Mouse (Mus musculus) midbrain, embryonic 15.5 days (tissue): ENCODE data around the gene Srsf3. TPM values are rescaled to one million over a fixed set of nuclear protein-coding genes. Genes with fewer than 3 reads are reported as not detected.
A peak's percentile ranks its signal among the peaks of the same experiment; 100 is the strongest.

ENCODE experiments used
- ATAC-seq: fragments of 200-750 bp; cut with Nextera tagmentation; replicated peaks from 2 replicates; pipeline ENCODE4 v1.8.0; 2017; ENCODE audit warnings: moderate TSS enrichment
- H3K27ac ChIP-seq: fragments of 300-500 bp; sonication (generic); 2 replicates; pipeline ENCODE4 v1.5.1; 2015; ENCODE audit warnings: mild to moderate bottlenecking, inconsistent platforms
- H3K27me3 ChIP-seq: fragments of 300-500 bp; sonication (generic); replicated peaks from 2 replicates; pipeline ENCODE4 v1.6.1; 2015; ENCODE audit warnings: inconsistent platforms
- H3K36me3 ChIP-seq: fragments of 300-500 bp; sonication (generic); replicated peaks from 2 replicates; pipeline ENCODE4 v1.6.1; 2015; ENCODE audit warnings: inconsistent platforms
- H3K4me1 ChIP-seq: fragments of 300-500 bp; sonication (generic); 2 replicates; pipeline ENCODE4 v1.6.1; 2015; ENCODE audit warnings: inconsistent platforms
- H3K4me2 ChIP-seq: fragments of 300-500 bp; sonication (generic); 2 replicates; pipeline ENCODE4 v1.6.1; 2015; ENCODE audit warnings: inconsistent platforms, mild to moderate bottlenecking, moderate library complexity
- H3K4me3 ChIP-seq: fragments of 300-500 bp; sonication (generic); 2 replicates; pipeline ENCODE4 v1.5.1; 2015; ENCODE audit warnings: mild to moderate bottlenecking, inconsistent platforms
- H3K9ac ChIP-seq: fragments of 300-500 bp; sonication (generic); 2 replicates; pipeline ENCODE4 v1.6.1; 2015; ENCODE audit warnings: mild to moderate bottlenecking, inconsistent platforms
- H3K9me3 ChIP-seq: fragments of 300-500 bp; sonication (generic); 2 replicates; pipeline ENCODE4 v1.6.1; 2016; ENCODE audit warnings: inconsistent platforms
- whole genome bisulfite sequencing: fragments of 180-500 bp; shearing (Covaris S2); methylation state at CpG from one replicate; pipeline ENCODE4 v1.1.7; 2015; ENCODE audit warnings: mixed read lengths; 5-methylcytosine and 5-hydroxymethylcytosine counted together
- polyA plus RNA-seq: library from polyadenylated mRNA; unstranded; fragments of >200 nt; fragmentation: Nextera tagmentation; extraction: Ambion mirVana; gene quantifications from 2 replicates; pipeline ENCODE4 v1.2.1, GENCODE M21; 2015

Srsf3 gene
- polyA plus RNA-seq, 1 experiment from 2014 or later = 442 TPM

- Histone ChIP-seq H3K27me3 (peaks cover 9% of the 10 kb centered on the region; the same call in 1 of the 2 replicates), H3K4me3 (no peak overlapping the region), H3K36me3 (no peaks in the 10 kb centered on the region), H3K27ac (no peak overlapping the region), H3K9ac (no peak overlapping the region), H3K4me1 (peaks cover 21% of the 10 kb centered on the region), H3K9me3 (no peaks in the 10 kb centered on the region), H3K4me2 (no peak overlapping the region)
- ATAC-seq = no peak
- WGBS = 92% methylated on average over 8 of the region's 8 CpGs
Observed at GRCm38 (mm10) chr17:29076235-29076634, 43.8 kb downstream of the Srsf3 start.

GRCm38 (mm10) chr17:29077786-29078509, 45.5 kb downstream of the Srsf3 start:
- H3K36me3 ChIP-seq = no peaks in the 10 kb centered on the region
- H3K4me3 ChIP-seq = peak overlapping the region; percentile 16
- no peak for ATAC-seq
- H3K27ac ChIP-seq = peak overlapping the region; percentile 17; the same call in 1 of the 2 replicates
- H3K27me3 ChIP-seq = peaks cover 9% of the 10 kb centered on the region; the same call in 1 of the 2 replicates
- peaks cover 28% of the 10 kb centered on the region for H3K4me1 ChIP-seq
- H3K9ac ChIP-seq = no peak overlapping the region
- WGBS = 16% methylated on average over 14 of the region's 14 CpGs
- H3K9me3 ChIP-seq = no peaks in the 10 kb centered on the region
- H3K4me2 ChIP-seq = peak overlapping the region; percentile 33

GRCm38 (mm10) chr17:29078519-29079383, 46.3 kb downstream of the Srsf3 start:
- no peak overlapping the region for H3K9ac ChIP-seq
- 3% methylated on average over 25 of the region's 25 CpGs for WGBS

GRCm38 (mm10) chr17:29080758-29081617, 48.6 kb downstream of the Srsf3 start:
- Histone ChIP-seq H3K27me3 (peaks cover 9% of the 10 kb centered on the region; the same call in 1 of the 2 replicates), H3K36me3 (no peaks in the 10 kb centered on the region), H3K9ac (no peak overlapping the region), H3K4me3 (no peak overlapping the region), H3K27ac (0 out of 2 replicates have a peak overlapping the region, but pooled peaks have one; percentile 44), H3K9me3 (no peaks in the 10 kb centered on the region), H3K4me1 (peaks cover 25% of the 10 kb centered on the region), H3K4me2 (peak overlapping the region; percentile 18; the same call in 1 of the 2 replicates)
- WGBS = 3% methylated on average over 23 of the region's 23 CpGs
- ATAC-seq = no peak

More at GRCm38 (mm10) chr17:29078519-29079383, 46.3 kb downstream of the Srsf3 start:
- Histone ChIP-seq H3K4me3 (peak overlapping the region; percentile 16), H3K4me2 (peak overlapping the region; percentile 33), H3K9me3 (no peaks in the 10 kb centered on the region), H3K4me1 (peaks cover 25% of the 10 kb centered on the region), H3K36me3 (no peaks in the 10 kb centered on the region), H3K27me3 (peaks cover 9% of the 10 kb centered on the region; the same call in 1 of the 2 replicates), H3K27ac (peak overlapping the region; percentile 17; the same call in 1 of the 2 replicates)
- no peak for ATAC-seq

GRCm38 (mm10) chr17:29081618-29082381, 49.4 kb downstream of the Srsf3 start:
- peaks cover 25% of the 10 kb centered on the region for H3K4me1 ChIP-seq
- H3K9ac ChIP-seq = no peak overlapping the region
- ATAC-seq = no peak
- peak overlapping the region; percentile 18 for H3K4me2 ChIP-seq
- H3K27me3 ChIP-seq = peaks cover 9% of the 10 kb centered on the region; the same call in 1 of the 2 replicates
- H3K9me3 ChIP-seq = no peaks in the 10 kb centered on the region
- 2% methylated on average over 21 of the region's 21 CpGs for WGBS
- H3K4me3 ChIP-seq = no peak overlapping the region
- H3K27ac ChIP-seq = 0 out of 2 replicates have a peak overlapping the region, but pooled peaks have one; percentile 44
- no peaks in the 10 kb centered on the region for H3K36me3 ChIP-seq

GRCm38 (mm10) chr17:29083586-29083985, 51.2 kb downstream of the Srsf3 start:
- H3K9me3 ChIP-seq = no peaks in the 10 kb centered on the region
- H3K4me2 ChIP-seq = no peak overlapping the region
- no peak overlapping the region for H3K4me3 ChIP-seq
- H3K27ac ChIP-seq = no peak overlapping the region
- 92% methylated on average over 8 of the region's 8 CpGs for WGBS
- H3K27me3 ChIP-seq = peaks cover 9% of the 10 kb centered on the region; the same call in 1 of the 2 replicates
- peaks cover 19% of the 10 kb centered on the region for H3K4me1 ChIP-seq
- ATAC-seq = no peak
- no peaks in the 10 kb centered on the region for H3K36me3 ChIP-seq
- H3K9ac ChIP-seq = no peak overlapping the region

- Histone ChIP-seq H3K4me2 (no peak overlapping the region), H3K27ac (no peak overlapping the region), H3K9me3 (no peaks in the 10 kb centered on the region), H3K36me3 (no peaks in the 10 kb centered on the region), H3K4me1 (peaks cover 15% of the 10 kb centered on the region), H3K4me3 (no peak overlapping the region), H3K9ac (no peak overlapping the region), H3K27me3 (peaks cover 6% of the 10 kb centered on the region; the same call in 1 of the 2 replicates)
- ATAC-seq = no peak
- 93% methylated on average over 7 of the region's 7 CpGs for WGBS
Observed at GRCm38 (mm10) chr17:29084656-29085055, 52.2 kb downstream of the Srsf3 start.

GRCm38 (mm10) chr17:29085266-29085665, 52.8 kb downstream of the Srsf3 start:
- ATAC-seq = no peak
- Histone ChIP-seq H3K4me3 (no peak overlapping the region), H3K36me3 (no peaks in the 10 kb centered on the region), H3K27me3 (peaks cover 6% of the 10 kb centered on the region; the same call in 1 of the 2 replicates), H3K27ac (no peak overlapping the region), H3K4me2 (no peak overlapping the region), H3K4me1 (peaks cover 15% of the 10 kb centered on the region), H3K9ac (no peak overlapping the region), H3K9me3 (no peaks in the 10 kb centered on the region)
- WGBS = 83% methylated on average over 10 of the region's 10 CpGs

GRCm38 (mm10) chr17:29086916-29087315, 54.5 kb downstream of the Srsf3 start:
- no peak for ATAC-seq
- H3K4me3 ChIP-seq = no peak overlapping the region
- 73% methylated on average over 4 of the region's 4 CpGs for WGBS

GRCm38 (mm10) chr17:29090776-29091175, 58.3 kb downstream of the Srsf3 start, which contains the start of gene Cdkn1a:
TSS of gene Cdkn1a (plus strand) at chr17:29090976.
- no peak within 1 kb of the TSS for H3K4me2 ChIP-seq
- WGBS = 84% methylated on average over 3 of the region's 3 CpGs
- no peak within 1 kb of the TSS; the same call in 1 of the 2 replicates for H3K9ac ChIP-seq
- no peak within 1 kb of the TSS for H3K4me3 ChIP-seq
- no peak for ATAC-seq
- no peaks in the 10 kb centered on the region for H3K36me3 ChIP-seq
- no peak within 1 kb of the TSS for H3K27ac ChIP-seq
- peaks cover 22% of the 10 kb centered on the region for H3K4me1 ChIP-seq
- H3K27me3 ChIP-seq = peaks cover 22% of the 10 kb centered on the region
- H3K9me3 ChIP-seq = no peaks in the 10 kb centered on the region

More at GRCm38 (mm10) chr17:29086916-29087315, 54.5 kb downstream of the Srsf3 start:
- Histone ChIP-seq H3K27me3 (0 out of 2 replicates have a peak, but pooled peaks cover 8% of the 10 kb centered on the region), H3K4me2 (no peak overlapping the region), H3K27ac (no peak overlapping the region), H3K9me3 (no peaks in the 10 kb centered on the region), H3K36me3 (no peaks in the 10 kb centered on the region), H3K4me1 (peaks cover 3% of the 10 kb centered on the region; the same call in 1 of the 2 replicates), H3K9ac (no peak overlapping the region)
